Mouse (Mus musculus): ENCODE results near the gene Tbc1d32.

- TF ChIP-seq CTCF (IDR thresholded peaks at IDR 0.05; ENCODE audit: low read depth) (no peak), EP300 (optimal IDR thresholded peaks at IDR 0.05) (no peak)
These were observed 113.4 kb downstream of the Tbc1d32 start for GRCm38 (mm10) chr10:56114951-56115635.
